Comparison of ENCODE assay signal across 16 mouse cellular contexts in genomic region chr3:14738261-14738660, GRCm38 (mm10).
"Had no signal": no experiment of that assay in that cellular context is flagged by ENCODE, and none has a peak within 500 bp of the region (broad histone marks: within the 10 kb centered on the region; RNA-seq: fewer than 3 reads in every experiment).

No protein-coding gene starts in this region.

- DNase-seq: retina, postnatal 1 day; right cerebral cortex, adult 18-20 months; right cerebral cortex, postnatal 14 days; right cerebral cortex, postnatal 25 days; right cerebral cortex, postnatal 4 days; spleen, adult 18-20 months; thymus, adult 18-20 months; thymus, adult 2 months; thymus, postnatal 14 days; thymus, postnatal 25 days; thymus, postnatal 36 days; thymus, postnatal 4 days had no signal

- H3K4me1 ChIP-seq: neural tube, embryonic 13.5 days; neural tube, embryonic 15.5 days; stomach, embryonic 15.5 days had no signal

- H3K27ac ChIP-seq: neural tube, embryonic 13.5 days; neural tube, embryonic 15.5 days; stomach, embryonic 15.5 days; stomach, postnatal 0 days had no signal

- H3K9ac ChIP-seq: neural tube, embryonic 13.5 days; neural tube, embryonic 15.5 days; stomach, embryonic 15.5 days had no signal

- H3K36me3 ChIP-seq: neural tube, embryonic 13.5 days; neural tube, embryonic 15.5 days; stomach, embryonic 15.5 days had no signal

- H3K4me3 ChIP-seq: neural tube, embryonic 13.5 days; neural tube, embryonic 15.5 days; stomach, embryonic 15.5 days had no signal

- H3K27me3 ChIP-seq: neural tube, embryonic 13.5 days; neural tube, embryonic 15.5 days; stomach, embryonic 15.5 days had no signal

- H3K9me3 ChIP-seq: neural tube, embryonic 13.5 days; neural tube, embryonic 15.5 days; stomach, embryonic 15.5 days had no signal

- H3K4me2 ChIP-seq: neural tube, embryonic 13.5 days; neural tube, embryonic 15.5 days; stomach, embryonic 15.5 days had no signal
